Mouse (Mus musculus): ENCODE measurements around the gene Thumpd2. TPM values are rescaled to one million over a fixed set of nuclear protein-coding genes. Genes with fewer than 3 reads are reported as not detected.
A peak's percentile ranks its signal among the peaks of the same experiment; 100 is the strongest.

Thumpd2 gene
- polyA plus RNA-seq, 1 experiment, result 3.6 TPM

GRCm38 (mm10) chr17:81087735-81088134 is 22.9 kb upstream of the Thumpd2 start:
- Histone ChIP-seq H3K27me3 (ENCODE audit: control insufficient read depth, insufficient read depth, low read length) (no peaks in the 10 kb centered on the region), H3K4me3 (ENCODE audit: control insufficient read depth, insufficient read depth, low read length) (no peak overlapping the region), H3K4me1 (replicated peaks; ENCODE audit: control insufficient read depth, insufficient read depth, low read length) (no peaks in the 10 kb centered on the region), H3K36me3 (ENCODE audit: control insufficient read depth, insufficient read depth, low read length) (no peaks in the 10 kb centered on the region), H3K27ac (ENCODE audit: control insufficient read depth, insufficient read depth, low read length) (no peak overlapping the region)
- WGBS, result 90% methylated on average over 4 of the region's 4 CpGs
- TF ChIP-seq POLR2A (IDR thresholded peaks at IDR 0.05; ENCODE audit: control insufficient read depth, extremely low read depth, insufficient read depth, low read length, poor library complexity), result no peak
- no peak for TF ChIP-seq CTCF (IDR thresholded peaks at IDR 0.05; ENCODE audit: borderline replicate concordance, control insufficient read depth, extremely low read depth, insufficient read depth, low read length, poor library complexity)
- no peak for DNase-seq

GRCm38 (mm10) chr17:81064279-81064978 is 453 bp downstream of the Thumpd2 start:
- 5% methylated on average over 28 of the region's 28 CpGs for WGBS
- Histone ChIP-seq H3K4me3 (ENCODE audit: control insufficient read depth, insufficient read depth, low read length) (peak overlapping the region; percentile 92), H3K27ac (ENCODE audit: control insufficient read depth, insufficient read depth, low read length) (peak overlapping the region; percentile 26; the same call in 1 of the 2 replicates), H3K4me1 (replicated peaks; ENCODE audit: control insufficient read depth, insufficient read depth, low read length) (peaks cover 4% of the 10 kb centered on the region; the same call in 1 of the 2 replicates), H3K27me3 (ENCODE audit: control insufficient read depth, insufficient read depth, low read length) (no peaks in the 10 kb centered on the region), H3K36me3 (ENCODE audit: control insufficient read depth, insufficient read depth, low read length) (no peaks in the 10 kb centered on the region)
- DNase-seq, result peak; percentile 14
- TF ChIP-seq CTCF (IDR thresholded peaks at IDR 0.05; ENCODE audit: borderline replicate concordance, control insufficient read depth, extremely low read depth, insufficient read depth, low read length, poor library complexity) (no peak), POLR2A (IDR thresholded peaks at IDR 0.05; ENCODE audit: control insufficient read depth, extremely low read depth, insufficient read depth, low read length, poor library complexity) (no peak)

GRCm38 (mm10) chr17:81063346-81063745 is 1.5 kb downstream of the Thumpd2 start:
- peaks cover 4% of the 10 kb centered on the region; the same call in 1 of the 2 replicates for H3K4me1 ChIP-seq (replicated peaks; ENCODE audit: control insufficient read depth, insufficient read depth, low read length)
- H3K36me3 ChIP-seq (ENCODE audit: control insufficient read depth, insufficient read depth, low read length), result no peaks in the 10 kb centered on the region
- 97% methylated on average over 3 of the region's 3 CpGs for WGBS
- no peaks in the 10 kb centered on the region for H3K27me3 ChIP-seq (ENCODE audit: control insufficient read depth, insufficient read depth, low read length)
- H3K4me3 ChIP-seq (ENCODE audit: control insufficient read depth, insufficient read depth, low read length), result no peak overlapping the region
- TF ChIP-seq CTCF (IDR thresholded peaks at IDR 0.05; ENCODE audit: borderline replicate concordance, control insufficient read depth, extremely low read depth, insufficient read depth, low read length, poor library complexity) (no peak), POLR2A (IDR thresholded peaks at IDR 0.05; ENCODE audit: control insufficient read depth, extremely low read depth, insufficient read depth, low read length, poor library complexity) (no peak)
- DNase-seq, result no peak
- H3K27ac ChIP-seq (ENCODE audit: control insufficient read depth, insufficient read depth, low read length), result no peak overlapping the region

- DNase-seq, result no peak
- H3K36me3 ChIP-seq (ENCODE audit: control insufficient read depth, insufficient read depth, low read length), result no peaks in the 10 kb centered on the region
- H3K27ac ChIP-seq (ENCODE audit: control insufficient read depth, insufficient read depth, low read length), result no peak overlapping the region
- H3K4me3 ChIP-seq (ENCODE audit: control insufficient read depth, insufficient read depth, low read length), result no peak overlapping the region
- WGBS, result 93% methylated on average over 6 of the region's 6 CpGs
- H3K27me3 ChIP-seq (ENCODE audit: control insufficient read depth, insufficient read depth, low read length), result no peaks in the 10 kb centered on the region
- H3K4me1 ChIP-seq (replicated peaks; ENCODE audit: control insufficient read depth, insufficient read depth, low read length), result peaks cover 4% of the 10 kb centered on the region; the same call in 1 of the 2 replicates
- TF ChIP-seq POLR2A (IDR thresholded peaks at IDR 0.05; ENCODE audit: control insufficient read depth, extremely low read depth, insufficient read depth, low read length, poor library complexity), result no peak
- no peak for TF ChIP-seq CTCF (IDR thresholded peaks at IDR 0.05; ENCODE audit: borderline replicate concordance, control insufficient read depth, extremely low read depth, insufficient read depth, low read length, poor library complexity)
These were observed 2.5 kb downstream of the Thumpd2 start for GRCm38 (mm10) chr17:81062349-81062871.

- H3K4me1 ChIP-seq (replicated peaks; ENCODE audit: control insufficient read depth, insufficient read depth, low read length), result no peaks in the 10 kb centered on the region
- H3K27me3 ChIP-seq (ENCODE audit: control insufficient read depth, insufficient read depth, low read length), result no peaks in the 10 kb centered on the region
- H3K27ac ChIP-seq (ENCODE audit: control insufficient read depth, insufficient read depth, low read length), result no peak overlapping the region
- WGBS, result 94% methylated on average over 8 of the region's 8 CpGs
- no peak overlapping the region for H3K4me3 ChIP-seq (ENCODE audit: control insufficient read depth, insufficient read depth, low read length)
- peaks cover 16% of the 10 kb centered on the region for H3K36me3 ChIP-seq (ENCODE audit: control insufficient read depth, insufficient read depth, low read length)
- no peak for TF ChIP-seq CTCF (IDR thresholded peaks at IDR 0.05; ENCODE audit: borderline replicate concordance, control insufficient read depth, extremely low read depth, insufficient read depth, low read length, poor library complexity)
- TF ChIP-seq POLR2A (IDR thresholded peaks at IDR 0.05; ENCODE audit: control insufficient read depth, extremely low read depth, insufficient read depth, low read length, poor library complexity), result no peak
- no peak for DNase-seq
These were observed 8.0 kb downstream of the Thumpd2 start for GRCm38 (mm10) chr17:81056796-81057381.

GRCm38 (mm10) chr17:81056035-81056434 is 8.8 kb downstream of the Thumpd2 start:
- no peak overlapping the region for H3K27ac ChIP-seq (ENCODE audit: control insufficient read depth, insufficient read depth, low read length)
- WGBS, result 16% methylated on average over 3 of the region's 3 CpGs
- no peak for DNase-seq
- H3K4me3 ChIP-seq (ENCODE audit: control insufficient read depth, insufficient read depth, low read length), result no peak overlapping the region
- H3K27me3 ChIP-seq (ENCODE audit: control insufficient read depth, insufficient read depth, low read length), result no peaks in the 10 kb centered on the region
- no peaks in the 10 kb centered on the region for H3K4me1 ChIP-seq (replicated peaks; ENCODE audit: control insufficient read depth, insufficient read depth, low read length)
- peaks cover 21% of the 10 kb centered on the region for H3K36me3 ChIP-seq (ENCODE audit: control insufficient read depth, insufficient read depth, low read length)
- no peak for TF ChIP-seq CTCF (IDR thresholded peaks at IDR 0.05; ENCODE audit: borderline replicate concordance, control insufficient read depth, extremely low read depth, insufficient read depth, low read length, poor library complexity)
- TF ChIP-seq POLR2A (IDR thresholded peaks at IDR 0.05; ENCODE audit: control insufficient read depth, extremely low read depth, insufficient read depth, low read length, poor library complexity), result no peak
